Mouse (Mus musculus): ENCODE data around the gene Hsd17b14. TPM values are rescaled to one million over a fixed set of nuclear protein-coding genes. Genes with fewer than 3 reads are reported as not detected.

Gene Hsd17b14
- total RNA-seq, 4 experiments from 2014 or later, result not detected

DNA sequence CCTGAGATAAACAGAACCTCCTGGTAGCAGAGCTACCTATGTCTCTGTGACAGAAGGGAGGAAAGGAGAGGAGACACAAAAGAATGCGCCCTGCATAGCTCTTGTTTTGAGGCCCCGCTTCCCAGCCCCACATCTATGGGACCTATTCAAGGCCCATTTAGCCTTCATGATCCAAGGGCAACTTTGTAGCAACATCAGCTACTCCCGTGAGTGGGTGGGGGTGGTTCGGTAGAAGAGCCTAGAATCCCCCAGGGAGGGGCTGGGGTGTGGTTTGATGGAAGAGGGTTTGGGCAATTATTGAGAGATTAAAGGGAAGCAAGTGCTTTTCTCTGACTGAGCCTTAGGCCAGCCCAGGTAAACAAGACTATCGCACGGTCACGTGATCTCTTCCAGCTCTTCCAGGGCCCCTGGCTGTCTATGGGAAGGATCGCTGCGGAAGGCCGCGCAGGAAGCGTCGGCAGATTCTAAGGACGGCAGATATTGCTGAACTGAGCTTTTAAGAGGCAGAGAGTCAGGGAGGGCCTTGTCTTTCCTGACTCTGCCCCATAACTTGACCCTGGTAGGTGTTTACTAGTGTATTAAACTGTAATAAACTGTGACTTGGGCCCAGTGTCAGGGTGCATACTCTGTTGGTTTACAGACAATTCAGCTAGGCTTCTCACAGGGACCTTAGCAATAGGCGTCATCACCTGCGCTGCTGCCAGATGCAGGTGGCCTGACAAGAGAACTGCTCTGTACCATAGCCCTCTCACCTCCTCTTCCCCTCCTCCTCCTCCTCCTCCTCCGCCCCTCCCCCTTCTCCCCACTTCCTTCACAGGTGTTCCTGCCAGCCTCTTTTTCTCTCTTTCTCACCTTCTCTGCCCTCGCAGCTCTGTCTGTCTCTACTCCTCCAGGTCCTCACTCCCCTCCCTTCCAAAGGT is 44.5 kb downstream of the Hsd17b14 start:
- DNase-seq (ENCODE audit: low spot score in 2 of 2), result no peak

DNA sequence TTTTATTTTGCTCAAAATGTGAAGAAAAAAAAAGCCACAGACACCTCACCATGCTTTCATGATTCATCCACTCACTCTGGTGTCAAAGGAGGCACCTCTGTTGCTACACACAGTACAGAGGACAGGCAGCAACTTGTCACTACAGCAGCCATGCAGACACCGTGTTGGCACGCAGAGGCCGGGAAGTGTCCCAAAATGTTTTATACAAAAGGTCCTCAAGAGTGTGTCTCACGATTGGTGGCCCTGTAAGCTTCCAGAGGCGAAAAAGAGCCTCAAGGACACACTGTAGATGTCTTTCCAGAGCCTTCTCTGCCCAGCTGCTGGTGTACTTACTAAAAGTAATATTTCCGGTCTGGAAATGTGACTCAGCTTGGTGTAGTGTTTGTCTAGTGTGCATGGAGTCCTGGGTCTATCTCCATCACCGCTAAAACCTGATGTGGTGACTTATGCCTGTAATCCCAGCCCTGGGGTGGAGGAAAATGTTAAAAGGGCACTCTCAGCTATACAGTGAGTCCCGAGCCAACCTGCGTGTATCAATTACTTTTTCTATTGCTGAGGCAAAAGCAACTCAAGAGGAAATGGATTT is 51.1 kb downstream of the Hsd17b14 start:
- DNase-seq (ENCODE audit: low spot score in 2 of 2), result no peak

GRCm38 (mm10) chr7:45609511-45609910 is 54.8 kb downstream of the Hsd17b14 start:
- no peak for DNase-seq (ENCODE audit: low spot score in 2 of 2)

GRCm38 (mm10) chr7:45616277-45616676 is 61.6 kb downstream of the Hsd17b14 start:
- no peak for DNase-seq (ENCODE audit: low spot score in 2 of 2)

DNA sequence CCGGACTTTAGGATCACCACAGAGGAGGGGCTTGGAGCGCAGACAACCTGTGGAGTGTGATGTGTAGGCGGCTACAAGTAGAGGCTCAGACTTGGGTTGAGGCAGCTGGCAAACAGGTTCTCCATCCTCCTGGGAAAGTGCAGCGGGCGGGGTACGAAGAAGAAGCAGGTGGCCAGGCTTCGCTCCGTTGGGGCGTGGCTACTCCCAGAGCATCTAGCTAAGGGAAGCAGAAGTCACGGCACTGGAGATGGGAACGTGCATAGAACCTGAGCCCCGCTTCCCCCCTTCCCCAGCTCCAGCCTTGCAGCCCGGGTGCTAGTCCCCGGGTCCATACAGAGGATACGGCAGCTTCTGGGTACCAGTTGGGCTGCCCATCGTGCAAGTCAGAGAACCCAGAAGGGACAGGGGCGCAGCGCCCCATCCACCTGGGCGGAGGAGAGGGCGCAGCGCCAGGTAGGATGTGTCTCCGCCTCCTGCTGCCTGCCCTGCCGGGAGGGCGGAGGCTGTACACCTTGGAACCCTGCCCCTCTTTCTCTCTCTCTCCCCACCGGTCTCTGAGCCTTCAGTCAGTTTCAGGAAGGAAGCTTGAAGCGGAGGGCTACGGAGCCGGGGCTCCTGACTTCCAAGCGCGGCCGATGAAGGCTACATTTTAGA is 62.5 kb downstream of the Hsd17b14 start, which contains the start of gene Fut1:
Gene Fut1, plus strand, starts transcription at position 248 of the 654 bp plus-strand sequence.
- no peak for DNase-seq (ENCODE audit: low spot score in 2 of 2)

Other genes starting within 250 kb of the Hsd17b14 start
- 10 to 100 TPM; 16.0 to 25.6 (median 19.4) TPM for gene Trpm4, start 221.1 kb upstream of the Hsd17b14 start, total RNA-seq (2022)
- under 1 TPM in 2 of 4 experiments, not detected in 2; 0.21 to 0.39 TPM for gene Hrc, start 219.6 kb upstream of the Hsd17b14 start, total RNA-seq (2022)
- 100 to 1,000 TPM; 123 to 143 (median 133) TPM for gene Ppfia3, start 187.9 kb upstream of the Hsd17b14 start, total RNA-seq (2022)
- gene Lin7b, start 184.3 kb upstream of the Hsd17b14 start, total RNA-seq (2022), result 100 to 1,000 TPM; 131 to 156 (median 140) TPM
- 100 to 1,000 TPM; 387 to 503 (median 439) TPM for gene Snrnp70, start 159.2 kb upstream of the Hsd17b14 start, total RNA-seq (2022)
- gene Kcna7, start 149.2 kb upstream of the Hsd17b14 start, total RNA-seq (2022), result under 1 TPM in 1 of 4 experiments, not detected in 3; 0.14 TPM
- gene Ntf5, start 141.2 kb upstream of the Hsd17b14 start, total RNA-seq (2022), result under 1 TPM in 3 of 4 experiments, not detected in 1; 0.31 to 0.39 (median 0.31) TPM
- under 1 TPM in 1 of 4 experiments, not detected in 3; 0.52 TPM for gene Lhb, start 134.1 kb upstream of the Hsd17b14 start, total RNA-seq (2022)
- gene Gys1, start 120.0 kb upstream of the Hsd17b14 start, total RNA-seq (2022), result 10 to 100 TPM; 16.0 to 23.3 (median 20.2) TPM
- gene Ruvbl2, start 116.8 kb upstream of the Hsd17b14 start, total RNA-seq (2022), result 10 to 100 TPM; 31.7 to 38.7 (median 35.4) TPM
- 100 to 1,000 TPM; 176 to 331 (median 227) TPM for gene Ftl1, start 95.0 kb upstream of the Hsd17b14 start, total RNA-seq (2022)
- 10 to 100 TPM; 70.0 to 78.6 (median 73.2) TPM for gene Bax, start 88.0 kb upstream of the Hsd17b14 start, total RNA-seq (2022)
- not detected for gene Tulp2, start 73.0 kb upstream of the Hsd17b14 start, total RNA-seq (2022)
- gene Gm45808, start 68.1 kb upstream of the Hsd17b14 start, total RNA-seq (2022), result 1 to 10 TPM in 1 of 4 experiments, not detected in 3; 2.0 TPM
- 1 to 10 TPM; 5.6 to 6.3 (median 6.2) TPM for gene Dhdh, start 66.1 kb upstream of the Hsd17b14 start, total RNA-seq (2022)
- 100 to 1,000 TPM; 101 to 135 (median 117) TPM for gene Nucb1, start 44.5 kb upstream of the Hsd17b14 start, total RNA-seq (2022)
- 10 to 100 TPM; 15.2 to 24.6 (median 19.0) TPM for gene Ppp1r15a, start 28.6 kb upstream of the Hsd17b14 start, total RNA-seq (2022)
- gene Plekha4, start 28.6 kb upstream of the Hsd17b14 start, total RNA-seq (2022), result 1 to 10 TPM in 3 of 4 experiments, under 1 TPM in 1; 0.80 to 1.9 (median 1.5) TPM
- 10 to 100 TPM; 23.2 to 33.0 (median 29.9) TPM for gene Bcat2, start 15.3 kb downstream of the Hsd17b14 start, total RNA-seq (2022)
- gene Fgf21, start 60.6 kb downstream of the Hsd17b14 start, total RNA-seq (2022), result not detected
- under 1 TPM in 3 of 4 experiments, not detected in 1; 0.20 to 0.28 (median 0.21) TPM for gene Fut1, start 62.4 kb downstream of the Hsd17b14 start, total RNA-seq (2022)
- under 1 TPM in 3 of 4 experiments, not detected in 1; 0.14 to 0.27 (median 0.22) TPM for gene Izumo1, start 66.9 kb downstream of the Hsd17b14 start, total RNA-seq (2022)
- 1 to 10 TPM; 5.8 to 7.5 (median 6.6) TPM for gene Rasip1, start 72.6 kb downstream of the Hsd17b14 start, total RNA-seq (2022)
- gene Mamstr, start 85.1 kb downstream of the Hsd17b14 start, total RNA-seq (2022), result 1 to 10 TPM; 1.5 to 4.4 (median 2.4) TPM
- gene Fut2, start 111.5 kb downstream of the Hsd17b14 start, total RNA-seq (2022), result under 1 TPM in 3 of 4 experiments, not detected in 1; 0.20 to 0.27 (median 0.23) TPM
- 10 to 100 TPM in 3 of 4 experiments, 1 to 10 TPM in 1; 9.1 to 13.5 (median 11.6) TPM for gene Ntn5, start 129.1 kb downstream of the Hsd17b14 start, total RNA-seq (2022)
- gene Sec1, start 139.5 kb downstream of the Hsd17b14 start, total RNA-seq (2022), result 1 to 10 TPM; 1.6 to 4.6 (median 3.3) TPM
- 100 to 1,000 TPM; 158 to 230 (median 187) TPM for gene Car11, start 144.9 kb downstream of the Hsd17b14 start, total RNA-seq (2022)
- 100 to 1,000 TPM in 2 of 4 experiments, 10 to 100 TPM in 2; 76.7 to 136 (median 109) TPM for gene Dbp, start 150.2 kb downstream of the Hsd17b14 start, total RNA-seq (2022)
- gene Rpl18, start 160.6 kb downstream of the Hsd17b14 start, total RNA-seq (2022), result 100 to 1,000 TPM; 385 to 434 (median 409) TPM
- 10 to 100 TPM; 28.1 to 36.7 (median 32.7) TPM for gene Sphk2, start 163.1 kb downstream of the Hsd17b14 start, total RNA-seq (2022)
- gene Fam83e, start 166.3 kb downstream of the Hsd17b14 start, total RNA-seq (2022), result under 1 TPM in 3 of 4 experiments, not detected in 1; 0.18 to 0.41 (median 0.19) TPM
- not detected for gene Spaca4, start 170.9 kb downstream of the Hsd17b14 start, total RNA-seq (2022)
- gene Lmtk3, start 228.8 kb downstream of the Hsd17b14 start, total RNA-seq (2022), result 100 to 1,000 TPM; 251 to 313 (median 283) TPM
- 10 to 100 TPM in 3 of 4 experiments, 1 to 10 TPM in 1; 9.9 to 12.5 (median 11.3) TPM for gene Sult2b1, start 229.8 kb downstream of the Hsd17b14 start, total RNA-seq (2022)